Mouse (Mus musculus): Measurements from ENCODE around the gene Gapdhs.

The Gapdhs gene

GRCm38 (mm10) chr7:30681897-30682296 lies 61.6 kb downstream of the Gapdhs start:
- no peak for DNase-seq (ENCODE audit: low spot score in 2 of 2)

Measured in frontal cortex, postnatal 25 days (tissue).